Mouse (Mus musculus): ENCODE results near the gene Pla2g1b. TPM values are rescaled to one million over a fixed set of nuclear protein-coding genes. Genes with fewer than 3 reads are reported as not detected.

The Pla2g1b gene
- polyA plus RNA-seq, 1 experiment from 2014 or later = 0.78 TPM

GRCm38 (mm10) chr5:115482390-115483265 is 16.6 kb downstream of the Pla2g1b start:
- 65% methylated on average over 38 of the region's 38 CpGs for WGBS
- Histone ChIP-seq H3K27me3 (replicated peaks; ENCODE audit: control insufficient read depth, insufficient read depth, low read length) (no peaks in the 10 kb centered on the region), H3K4me1 (replicated peaks; ENCODE audit: control insufficient read depth, insufficient read depth, low read length) (no peaks in the 10 kb centered on the region), H3K36me3 (ENCODE audit: control insufficient read depth, insufficient read depth) (peaks cover 13% of the 10 kb centered on the region), H3K4me3 (ENCODE audit: low read depth, low read length) (no peak overlapping the region), H3K9me3 (ENCODE audit: control insufficient read depth) (no peaks in the 10 kb centered on the region), H3K4me2 (replicated peaks; ENCODE audit: low read depth) (no peak overlapping the region), H3K9ac (ENCODE audit: low read depth, low read length) (no peak overlapping the region), H3K27ac (ENCODE audit: low read depth, low read length) (no peak overlapping the region)
- TF ChIP-seq CTCF (IDR thresholded peaks at IDR 0.05; ENCODE audit: low read depth) = no peak
- ATAC-seq = no peak

- TF ChIP-seq CTCF (IDR thresholded peaks at IDR 0.05; ENCODE audit: low read depth) = peak; percentile 39
- no peak overlapping the region for H3K4me3 ChIP-seq (ENCODE audit: low read depth, low read length)
- H3K4me2 ChIP-seq (replicated peaks; ENCODE audit: low read depth) = no peak overlapping the region
- ATAC-seq = no peak
- no peaks in the 10 kb centered on the region for H3K4me1 ChIP-seq (replicated peaks; ENCODE audit: control insufficient read depth, insufficient read depth, low read length)
- H3K36me3 ChIP-seq (ENCODE audit: control insufficient read depth, insufficient read depth) = peaks cover 11% of the 10 kb centered on the region; the same call in 1 of the 2 replicates
- no peak overlapping the region for H3K9ac ChIP-seq (ENCODE audit: low read depth, low read length)
- H3K9me3 ChIP-seq (ENCODE audit: control insufficient read depth) = no peaks in the 10 kb centered on the region
- 55% methylated on average over 6 of the region's 6 CpGs for WGBS
- no peak overlapping the region for H3K27ac ChIP-seq (ENCODE audit: low read depth, low read length)
- no peaks in the 10 kb centered on the region for H3K27me3 ChIP-seq (replicated peaks; ENCODE audit: control insufficient read depth, insufficient read depth, low read length)
These were observed 17.3 kb downstream of the Pla2g1b start for GRCm38 (mm10) chr5:115483385-115483784.

GRCm38 (mm10) chr5:115483947-115484920 is 18.2 kb downstream of the Pla2g1b start, which contains the start of gene Sirt4:
Sirt4 (minus strand) TSS chr5:115484725.
- no peaks in the 10 kb centered on the region for H3K9me3 ChIP-seq (ENCODE audit: control insufficient read depth)
- TF ChIP-seq CTCF (IDR thresholded peaks at IDR 0.05; ENCODE audit: low read depth) = no peak
- no peaks in the 10 kb centered on the region for H3K27me3 ChIP-seq (replicated peaks; ENCODE audit: control insufficient read depth, insufficient read depth, low read length)
- H3K36me3 ChIP-seq (ENCODE audit: control insufficient read depth, insufficient read depth) = peaks cover 11% of the 10 kb centered on the region; the same call in 1 of the 2 replicates
- peak within 1 kb of the TSS; percentile 56 for H3K9ac ChIP-seq (ENCODE audit: low read depth, low read length)
- peak within 1 kb of the TSS; percentile 57 for H3K4me2 ChIP-seq (replicated peaks; ENCODE audit: low read depth)
- ATAC-seq = peak; percentile 78
- H3K4me1 ChIP-seq (replicated peaks; ENCODE audit: control insufficient read depth, insufficient read depth, low read length) = no peaks in the 10 kb centered on the region
- H3K27ac ChIP-seq (ENCODE audit: low read depth, low read length) = peak within 1 kb of the TSS; percentile 65
- H3K4me3 ChIP-seq (ENCODE audit: low read depth, low read length) = peak within 1 kb of the TSS; percentile 43
- 4% methylated on average over 30 of the region's 30 CpGs for WGBS

GRCm38 (mm10) chr5:115484996-115485395 is 18.9 kb downstream of the Pla2g1b start:
- peaks cover 3% of the 10 kb centered on the region; the same call in 1 of the 2 replicates for H3K36me3 ChIP-seq (ENCODE audit: control insufficient read depth, insufficient read depth)
- peak overlapping the region; percentile 43; the same call in 1 of the 2 replicates for H3K4me3 ChIP-seq (ENCODE audit: low read depth, low read length)
- WGBS = 72% methylated on average over 5 of the region's 5 CpGs
- no peak for ATAC-seq
- H3K4me1 ChIP-seq (replicated peaks; ENCODE audit: control insufficient read depth, insufficient read depth, low read length) = no peaks in the 10 kb centered on the region
- H3K27me3 ChIP-seq (replicated peaks; ENCODE audit: control insufficient read depth, insufficient read depth, low read length) = no peaks in the 10 kb centered on the region
- TF ChIP-seq CTCF (IDR thresholded peaks at IDR 0.05; ENCODE audit: low read depth) = no peak
- H3K27ac ChIP-seq (ENCODE audit: low read depth, low read length) = no peak overlapping the region
- peak overlapping the region; percentile 57 for H3K4me2 ChIP-seq (replicated peaks; ENCODE audit: low read depth)
- H3K9ac ChIP-seq (ENCODE audit: low read depth, low read length) = peak overlapping the region; percentile 56; the same call in 1 of the 2 replicates
- no peaks in the 10 kb centered on the region for H3K9me3 ChIP-seq (ENCODE audit: control insufficient read depth)

- ATAC-seq = no peak
- WGBS = 71% methylated on average over 18 of the region's 18 CpGs
These were observed 19.6 kb downstream of the Pla2g1b start for GRCm38 (mm10) chr5:115485489-115486205.

More at GRCm38 (mm10) chr5:115485489-115486205, 19.6 kb downstream of the Pla2g1b start:
- Histone ChIP-seq H3K27ac (ENCODE audit: low read depth, low read length) (no peak overlapping the region), H3K36me3 (ENCODE audit: control insufficient read depth, insufficient read depth) (no peaks in the 10 kb centered on the region), H3K9me3 (ENCODE audit: control insufficient read depth) (no peaks in the 10 kb centered on the region), H3K9ac (ENCODE audit: low read depth, low read length) (no peak overlapping the region), H3K4me2 (replicated peaks; ENCODE audit: low read depth) (no peak overlapping the region), H3K4me1 (replicated peaks; ENCODE audit: control insufficient read depth, insufficient read depth, low read length) (no peaks in the 10 kb centered on the region), H3K4me3 (ENCODE audit: low read depth, low read length) (no peak overlapping the region), H3K27me3 (replicated peaks; ENCODE audit: control insufficient read depth, insufficient read depth, low read length) (no peaks in the 10 kb centered on the region)
- no peak for TF ChIP-seq CTCF (IDR thresholded peaks at IDR 0.05; ENCODE audit: low read depth)

Measured in intestine, postnatal 0 days (tissue).